Mouse (Mus musculus) left cerebral cortex, adult 6 months (tissue): ENCODE results near the gene B3gnt3. TPM values are rescaled to one million over a fixed set of nuclear protein-coding genes. Genes with fewer than 3 reads are reported as not detected.

Experiments
- long read RNA-seq, 2 experiments: library from polyadenylated mRNA; unstranded; transcript quantifications; one replicate each; pipeline ENCODE4 v2.0.0; 2019 to 2020
- polyA plus RNA-seq: library from polyadenylated mRNA; unstranded; fragments of <200 nt; fragmentation: Nextera tagmentation; gene quantifications from 2 replicates; pipeline ENCODE4 v1.2.3, GENCODE M21; 2021

The B3gnt3 gene
- 0.43 and 0.51 TPM in 2 replicates for polyA plus RNA-seq
- long read RNA-seq, experiment 1, partial matches to known transcripts: 2 of 2 reads
- long read RNA-seq, experiment 1, other reads (novel, unspliced or antisense): 0 of 2 reads
- long read RNA-seq, experiment 2: 0 reads

DNA sequence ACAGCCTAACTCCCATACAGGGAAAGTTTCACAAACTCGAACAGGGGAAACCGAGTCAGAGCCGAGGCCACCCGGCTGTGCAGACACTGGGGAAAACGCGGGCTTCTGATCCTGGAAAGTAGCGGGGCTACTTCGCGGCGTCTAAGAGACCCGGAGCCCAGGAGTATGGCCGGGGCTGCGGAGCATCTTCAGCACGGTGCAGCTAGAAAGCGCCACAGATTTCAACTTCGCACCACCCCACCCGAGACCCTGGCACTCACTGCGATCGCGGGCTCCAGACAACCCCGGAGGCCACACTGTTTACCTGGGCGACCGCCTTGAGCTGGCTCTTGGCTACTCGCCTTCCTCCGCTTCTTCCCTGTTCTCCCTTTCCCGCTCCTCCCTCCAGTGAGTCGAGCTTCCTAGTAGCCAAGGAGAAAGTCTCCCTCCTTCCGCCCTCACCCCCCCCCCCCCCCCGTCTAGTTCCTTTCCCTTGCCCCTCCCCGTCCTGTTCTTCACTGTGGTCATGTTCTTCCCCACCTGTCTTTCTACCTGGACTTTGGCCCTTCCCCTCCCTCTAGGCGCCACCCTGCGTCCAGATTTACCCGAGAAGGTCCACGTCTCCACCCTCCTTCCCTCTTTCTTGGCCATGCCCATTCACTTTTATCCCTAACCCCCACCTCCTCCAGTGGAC is at the start of gene B3gnt3:
B3gnt3 (minus strand) TSS at position 376 of the 673 bp plus-strand sequence.

DNA sequence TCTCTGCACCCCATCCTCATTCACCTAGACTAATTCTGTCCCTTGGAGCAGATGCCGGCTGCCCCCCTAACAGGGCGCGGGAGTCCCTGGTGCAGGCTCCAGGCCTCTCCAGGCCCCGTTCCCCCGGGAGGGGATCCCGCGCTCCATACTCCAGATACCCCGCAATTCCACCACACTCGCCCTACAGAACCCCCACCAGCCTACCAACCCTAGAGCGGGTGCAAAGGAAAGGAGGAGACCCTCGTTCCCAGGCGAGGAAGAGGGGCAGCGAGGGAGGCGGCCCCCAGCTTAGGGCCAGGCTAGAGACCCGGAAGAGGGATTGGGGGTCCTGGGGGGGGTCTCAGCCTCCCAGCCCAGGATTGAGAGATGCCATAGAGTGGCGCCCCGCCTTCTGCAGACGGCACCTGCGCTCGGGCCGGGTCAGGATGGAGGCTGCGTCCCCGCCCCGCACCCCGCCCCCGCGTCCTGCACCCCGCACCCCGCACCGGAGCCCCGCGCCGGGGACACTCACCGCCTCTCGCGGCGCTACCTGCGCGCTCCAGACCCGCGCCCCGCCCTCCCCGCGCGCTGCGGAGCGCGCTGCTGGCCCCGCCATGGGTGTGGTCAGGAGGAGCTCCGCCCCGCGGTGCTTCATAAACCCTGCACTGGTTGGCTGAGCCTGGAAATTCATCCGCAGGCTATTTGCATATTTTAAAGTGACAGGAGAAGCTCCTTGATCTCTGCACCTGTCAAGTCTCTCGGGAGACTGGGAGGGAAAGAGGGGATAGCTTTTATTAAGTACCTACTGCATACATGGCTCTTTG is 23.7 kb upstream of the B3gnt3 start, which contains the start of gene Fcho1:
Fcho1 (minus strand) TSS at position 595 of the 803 bp plus-strand sequence.

DNA sequence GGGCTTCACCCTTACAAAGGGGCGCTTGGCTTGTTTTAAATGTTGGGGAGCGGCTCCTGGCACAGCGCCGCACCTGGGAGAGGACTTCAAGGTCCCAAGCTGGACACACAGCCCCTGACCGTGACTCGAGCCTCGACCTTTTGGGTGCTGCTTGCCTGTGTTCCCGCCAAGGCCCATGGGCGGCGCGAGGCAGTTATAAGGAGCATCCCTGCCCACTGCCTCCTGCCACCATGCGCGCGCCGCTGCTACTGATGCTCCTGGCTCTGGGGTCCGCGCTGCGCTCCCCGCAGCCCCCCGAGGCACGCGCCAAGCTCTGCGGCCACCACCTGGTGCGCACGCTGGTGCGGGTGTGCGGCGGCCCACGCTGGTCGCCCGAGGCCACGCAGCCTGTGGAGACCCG is 12.6 kb downstream of the B3gnt3 start, which contains the start of gene Insl3:
Insl3 (plus strand) TSS at position 187 of the 400 bp plus-strand sequence.

DNA sequence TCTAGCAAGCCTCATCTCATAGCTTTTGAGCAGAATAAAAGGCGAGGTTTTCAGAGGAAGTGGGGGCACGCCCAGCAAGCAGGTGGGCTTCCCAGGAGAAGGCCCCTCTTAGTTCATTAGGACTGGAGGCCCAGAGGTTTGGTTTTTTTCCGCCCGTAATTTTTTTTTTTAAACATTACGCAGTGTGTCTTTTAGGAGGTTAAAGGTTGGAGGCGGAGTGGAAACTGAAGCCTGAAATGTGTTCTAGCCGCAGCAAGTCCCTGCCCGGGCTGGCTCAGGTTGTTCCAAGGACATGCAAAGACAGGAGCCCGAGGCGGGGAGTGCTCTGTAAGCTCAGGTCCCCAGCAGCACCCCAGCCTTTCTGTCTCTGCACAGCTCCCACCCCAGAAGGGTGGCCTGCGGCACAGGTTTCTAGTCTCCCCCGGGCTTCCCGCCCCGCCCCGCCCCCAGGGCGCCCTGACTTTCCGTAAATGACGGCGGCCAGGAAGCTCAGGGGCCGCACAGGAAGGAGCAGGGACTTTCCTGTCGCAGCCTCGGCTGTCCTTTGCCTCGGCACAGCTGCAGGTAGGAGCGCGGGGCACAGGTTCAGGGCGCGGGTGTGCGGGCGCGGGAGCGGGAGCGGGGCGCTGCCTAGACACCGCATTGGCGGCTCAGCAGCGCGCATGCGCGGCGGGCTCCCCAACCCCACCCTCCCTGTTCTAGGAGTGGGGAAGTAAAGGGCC is 25.4 kb downstream of the B3gnt3 start, which contains the start of gene Jak3:
Jak3 (plus strand) TSS at position 277 of the 722 bp plus-strand sequence.

DNA sequence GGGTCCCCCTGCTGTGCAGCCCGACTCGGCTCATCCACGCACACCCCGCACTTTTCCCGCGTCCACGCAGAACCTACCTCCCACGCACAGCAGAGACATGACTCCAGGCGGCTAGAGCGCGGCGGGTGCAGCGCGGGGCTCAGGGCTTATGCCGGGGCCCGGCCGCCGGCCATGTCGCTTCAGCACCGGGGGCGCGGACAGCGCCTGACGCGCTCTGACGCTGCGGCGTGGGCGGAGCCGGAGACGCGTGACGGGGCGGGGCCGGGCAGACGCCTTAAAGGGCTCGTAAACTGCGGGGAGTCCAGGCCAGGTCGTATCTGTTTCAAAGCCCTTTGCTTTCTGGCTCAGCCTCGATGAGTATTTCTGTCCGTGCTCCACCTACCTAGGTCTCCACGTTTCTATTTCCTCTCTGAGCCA is 30.0 kb downstream of the B3gnt3 start, which contains the start of gene Unc13a:
Unc13a (minus strand) TSS at position 209 of the 417 bp plus-strand sequence.

Other genes with a start within 250 kb of the B3gnt3 start
- 416 and 457 TPM in 2 replicates for gene Abhd8, start 238.1 kb downstream of the B3gnt3 start, polyA plus RNA-seq
- gene Mrpl34, start 236.8 kb downstream of the B3gnt3 start, polyA plus RNA-seq: 139 and 150 TPM in 2 replicates
- gene Dda1, start 232.6 kb downstream of the B3gnt3 start, polyA plus RNA-seq: 125 and 142 TPM in 2 replicates
- 0.43 and 3.1 TPM in 2 replicates for gene Ano8, start 215.8 kb downstream of the B3gnt3 start, polyA plus RNA-seq
- 9.0 and 11.7 TPM in 2 replicates for gene Gtpbp3, start 213.7 kb downstream of the B3gnt3 start, polyA plus RNA-seq
- gene Plvap, start 190.0 kb downstream of the B3gnt3 start, polyA plus RNA-seq: 6.2 and 10.7 TPM in 2 replicates
- not detected in 2 replicates for gene Ccdc194, start 176.1 kb downstream of the B3gnt3 start, polyA plus RNA-seq
- gene Bst2, start 164.3 kb downstream of the B3gnt3 start, polyA plus RNA-seq: 6.3 and 12.5 TPM in 2 replicates
- gene Mvb12a, start 158.9 kb downstream of the B3gnt3 start, polyA plus RNA-seq: 51.4 and 59.6 TPM in 2 replicates
- gene Tmem221, start 142.9 kb downstream of the B3gnt3 start, polyA plus RNA-seq: 0.18 and 0.21 TPM in 2 replicates
- gene Nxnl1, start 135.2 kb downstream of the B3gnt3 start, polyA plus RNA-seq: 0.13 and 0.15 TPM in 2 replicates
- gene Slc27a1, start 132.9 kb downstream of the B3gnt3 start, polyA plus RNA-seq: 64.9 and 88.1 TPM in 2 replicates
- 102 and 107 TPM in 2 replicates for gene Pgls, start 109.6 kb downstream of the B3gnt3 start, polyA plus RNA-seq
- 1.7 TPM in 2 replicates for gene Fam129c, start 104.1 kb downstream of the B3gnt3 start, polyA plus RNA-seq
- 15.6 and 20.1 TPM in 2 replicates for gene Colgalt1, start 90.8 kb downstream of the B3gnt3 start, polyA plus RNA-seq
- 15.5 and 16.7 TPM in 2 replicates for gene Unc13a, start 30.0 kb downstream of the B3gnt3 start, polyA plus RNA-seq
- gene Jak3, start 25.5 kb downstream of the B3gnt3 start, polyA plus RNA-seq: 1.5 and 1.7 TPM in 2 replicates
- gene Insl3, start 12.6 kb downstream of the B3gnt3 start, polyA plus RNA-seq: 0.67 TPM in 1 of 2 replicates, not detected in the other
- 27.1 and 46.0 TPM in 2 replicates for gene Fcho1, start 23.9 kb upstream of the B3gnt3 start, polyA plus RNA-seq
- 3.0 and 3.2 TPM in 2 replicates for gene Zfp709, start 180.2 kb upstream of the B3gnt3 start, polyA plus RNA-seq
- gene Zfp882, start 206.8 kb upstream of the B3gnt3 start, polyA plus RNA-seq: 2.4 and 2.5 TPM in 2 replicates
- 17.1 and 18.1 TPM in 2 replicates for gene Zfp617, start 206.8 kb upstream of the B3gnt3 start, polyA plus RNA-seq
- 11.0 and 11.6 TPM in 2 replicates for gene Zfp961, start 249.2 kb upstream of the B3gnt3 start, polyA plus RNA-seq